Mouse (Mus musculus) kidney, embryonic 15.5 days (tissue): Measurements from ENCODE around the gene Dock2. TPM values are rescaled to one million over a fixed set of nuclear protein-coding genes. Genes with fewer than 3 reads are reported as not detected.
A peak's percentile ranks its signal among the peaks of the same experiment; 100 is the strongest.

Source experiments
- ATAC-seq: fragments of 200-750 bp; cut with Nextera tagmentation; replicated peaks from 2 replicates; pipeline ENCODE4 v1.8.0; 2017; ENCODE audit warnings: moderate TSS enrichment; ENCODE audit not compliant: low FRiP score
- H3K27ac ChIP-seq: fragments of 300-500 bp; sonication (generic); 2 replicates; pipeline ENCODE4 v1.5.1; 2015; ENCODE audit warnings: mild to moderate bottlenecking, inconsistent platforms
- H3K27me3 ChIP-seq: fragments of 300-500 bp; sonication (generic); 2 replicates; pipeline ENCODE4 v1.6.1; 2015; ENCODE audit warnings: inconsistent platforms
- H3K36me3 ChIP-seq: fragments of 300-500 bp; sonication (generic); 2 replicates; pipeline ENCODE4 v1.6.1; 2015; ENCODE audit warnings: inconsistent platforms
- H3K4me1 ChIP-seq: fragments of 300-500 bp; sonication (generic); 2 replicates; pipeline ENCODE4 v1.6.1; 2015; ENCODE audit warnings: inconsistent platforms
- H3K4me2 ChIP-seq: fragments of 300-500 bp; sonication (generic); 2 replicates; pipeline ENCODE4 v1.6.1; 2015; ENCODE audit warnings: moderate library complexity, mild to moderate bottlenecking, inconsistent platforms
- H3K4me3 ChIP-seq: fragments of 300-500 bp; sonication (generic); replicated peaks from 2 replicates; pipeline ENCODE4 v1.5.1; 2015; ENCODE audit warnings: mild to moderate bottlenecking, inconsistent platforms
- H3K9ac ChIP-seq: fragments of 300-500 bp; sonication (generic); 2 replicates; pipeline ENCODE4 v1.6.1; 2015; ENCODE audit warnings: mild to moderate bottlenecking, inconsistent platforms
- H3K9me3 ChIP-seq: fragments of 300-500 bp; sonication (generic); replicated peaks from 2 replicates; pipeline ENCODE4 v1.6.1; 2016; ENCODE audit warnings: inconsistent platforms
- WGBS: fragments of 180-500 bp; shearing (Covaris S2); methylation state at CpG from one replicate; pipeline ENCODE4 v1.1.7; 2015; ENCODE audit warnings: mixed read lengths; 5-methylcytosine and 5-hydroxymethylcytosine counted together
- polyA plus RNA-seq: library from polyadenylated mRNA; unstranded; fragments of >200 nt; fragmentation: Nextera tagmentation; extraction: Ambion mirVana; gene quantifications from 2 replicates; pipeline ENCODE4 v1.2.1, GENCODE M21; 2015

Dock2 gene
- polyA plus RNA-seq, 1 experiment from 2014 or later: 1.1 TPM

GRCm38 (mm10) chr11:34195142-34195541, 588.5 kb downstream of the Dock2 start:
- H3K27me3 ChIP-seq: no peaks in the 10 kb centered on the region
- H3K4me3 ChIP-seq: no peak overlapping the region
- H3K36me3 ChIP-seq: no peaks in the 10 kb centered on the region
- H3K27ac ChIP-seq: no peak overlapping the region
- WGBS: 82% methylated on average over 3 of the region's 3 CpGs
- H3K4me2 ChIP-seq: no peak overlapping the region
- H3K4me1 ChIP-seq: 0 out of 2 replicates have a peak, but pooled peaks cover 6% of the 10 kb centered on the region
- ATAC-seq: no peak
- H3K9ac ChIP-seq: no peak overlapping the region
- no peaks in the 10 kb centered on the region for H3K9me3 ChIP-seq

GRCm38 (mm10) chr11:34194158-34194941, 589.3 kb downstream of the Dock2 start:
- Histone ChIP-seq H3K27ac (no peak overlapping the region), H3K4me1 (0 out of 2 replicates have a peak, but pooled peaks cover 6% of the 10 kb centered on the region), H3K4me3 (no peak overlapping the region), H3K27me3 (no peaks in the 10 kb centered on the region), H3K9ac (no peak overlapping the region), H3K4me2 (no peak overlapping the region), H3K9me3 (no peaks in the 10 kb centered on the region), H3K36me3 (no peaks in the 10 kb centered on the region)
- 62% methylated on average over 9 of the region's 9 CpGs for WGBS
- ATAC-seq: no peak

- Histone ChIP-seq H3K27me3 (no peaks in the 10 kb centered on the region), H3K4me2 (no peak overlapping the region), H3K9me3 (no peaks in the 10 kb centered on the region), H3K27ac (no peak overlapping the region), H3K4me3 (no peak overlapping the region), H3K9ac (no peak overlapping the region), H3K4me1 (0 out of 2 replicates have a peak, but pooled peaks cover 6% of the 10 kb centered on the region), H3K36me3 (no peaks in the 10 kb centered on the region)
- WGBS: 43% methylated on average over 3 of the region's 3 CpGs
- ATAC-seq: no peak
Measured at GRCm38 (mm10) chr11:34193658-34194057, 590.0 kb downstream of the Dock2 start.

GRCm38 (mm10) chr11:34184266-34184665, 599.4 kb downstream of the Dock2 start:
- Histone ChIP-seq H3K36me3 (no peaks in the 10 kb centered on the region), H3K27ac (0 out of 2 replicates have a peak overlapping the region, but pooled peaks have one; percentile 25), H3K4me2 (no peak overlapping the region), H3K4me3 (no peak overlapping the region), H3K9me3 (no peaks in the 10 kb centered on the region), H3K4me1 (peaks cover 22% of the 10 kb centered on the region), H3K9ac (no peak overlapping the region), H3K27me3 (no peaks in the 10 kb centered on the region)
- no peak for ATAC-seq
- WGBS: 47% methylated on average over 2 of the region's 2 CpGs

GRCm38 (mm10) chr11:34181214-34182117, 602.2 kb downstream of the Dock2 start:
- no peak overlapping the region for H3K4me2 ChIP-seq
- no peaks in the 10 kb centered on the region for H3K36me3 ChIP-seq
- H3K4me1 ChIP-seq: peaks cover 22% of the 10 kb centered on the region
- ATAC-seq: peak; percentile 85
- no peaks in the 10 kb centered on the region for H3K27me3 ChIP-seq
- H3K27ac ChIP-seq: peak overlapping the region; percentile 68
- WGBS: 41% methylated on average over 8 of the region's 8 CpGs
- no peak overlapping the region for H3K9ac ChIP-seq
- no peaks in the 10 kb centered on the region for H3K9me3 ChIP-seq
- H3K4me3 ChIP-seq: no peak overlapping the region

GRCm38 (mm10) chr11:34178752-34179151, 604.9 kb downstream of the Dock2 start:
- no peak overlapping the region for H3K4me3 ChIP-seq
- H3K4me1 ChIP-seq: peaks cover 11% of the 10 kb centered on the region
- no peaks in the 10 kb centered on the region for H3K36me3 ChIP-seq
- WGBS: 84% methylated on average over 2 of the region's 2 CpGs
- H3K9ac ChIP-seq: no peak overlapping the region
- H3K27me3 ChIP-seq: no peaks in the 10 kb centered on the region
- H3K9me3 ChIP-seq: no peaks in the 10 kb centered on the region
- no peak overlapping the region for H3K4me2 ChIP-seq
- no peak for ATAC-seq
- no peak overlapping the region for H3K27ac ChIP-seq

Other genes with a start within 250 kb of the Dock2 start
- gene Spdl1, start 49.7 kb upstream of the Dock2 start, polyA plus RNA-seq: 21.2 and 25.0 TPM in 2 replicates